ENCODE assay signal across 8 mouse cellular contexts in genomic region chr4:135872589-135873391, GRCm38 (mm10). TPM values are rescaled to one million over a fixed set of nuclear protein-coding genes. Genes with fewer than 3 reads are reported as not detected.
DNase-seq lines count a peak whose midpoint lies in the region; ATAC-seq and TF ChIP-seq lines count a peak whose summit lies in the region.

No protein-coding gene starts in this region.

- DNase-seq in liver, adult 2 months (ENCODE audit: extremely low read depth, low read depth, low spot score) = peak; percentile 47
- no peak for DNase-seq in liver
- peak; percentile 47 for DNase-seq in hindbrain, embryonic 11.5 days (ENCODE audit: low spot score)
- no peak for DNase-seq in midbrain, embryonic 14.5 days
- no peak for DNase-seq in left cerebral cortex, adult 18-20 months (ENCODE audit: low spot score in 2 of 2)
- no peak for DNase-seq in gastrocnemius, postnatal 14 days

- H3K9ac ChIP-seq in liver, adult 2 months (ENCODE audit: low read depth, low read length) = peak overlapping the region; percentile 95
- peak overlapping the region; percentile 84 for H3K9ac ChIP-seq in hindbrain, embryonic 11.5 days (ENCODE audit: low read depth, low read length)
- H3K9ac ChIP-seq in midbrain, embryonic 14.5 days (replicated peaks; ENCODE audit: low read length) = peak overlapping the region; percentile 74

- peaks cover 24% of the 10 kb centered on the region for H3K36me3 ChIP-seq in liver, adult 2 months (ENCODE audit: control insufficient read depth, insufficient read depth, low read length)
- no peaks in the 10 kb centered on the region for H3K36me3 ChIP-seq in hindbrain, embryonic 11.5 days (ENCODE audit: control insufficient read depth, insufficient read depth, low read length)
- peaks cover 23% of the 10 kb centered on the region for H3K36me3 ChIP-seq in midbrain, embryonic 14.5 days (ENCODE audit: control insufficient read depth, insufficient read depth, low read length)

- WGBS in liver, adult 2 months = 6% methylated on average over 17 of the region's 17 CpGs
- WGBS in hindbrain, embryonic 11.5 days = 14% methylated on average over 17 of the region's 17 CpGs
- 8% methylated on average over 17 of the region's 17 CpGs for WGBS in midbrain, embryonic 14.5 days

- no peaks in the 10 kb centered on the region for H3K27me3 ChIP-seq in liver, adult 2 months (ENCODE audit: control insufficient read depth, insufficient read depth, low read length)
- H3K27me3 ChIP-seq in hindbrain, embryonic 11.5 days (ENCODE audit: control insufficient read depth, insufficient read depth, low read length) = no peaks in the 10 kb centered on the region
- no peaks in the 10 kb centered on the region for H3K27me3 ChIP-seq in midbrain, embryonic 14.5 days (ENCODE audit: control insufficient read depth, insufficient read depth, low read length)

- no peak for TF ChIP-seq CTCF in liver, adult 2 months (IDR thresholded peaks at IDR 0.05; ENCODE audit: low read depth, low read length)
- TF ChIP-seq CTCF in bone marrow macrophage, adult 2 months (IDR thresholded peaks at IDR 0.05; ENCODE audit: low read depth, low read length) = no peak

- H3K4me2 ChIP-seq in hindbrain, embryonic 11.5 days (replicated peaks; ENCODE audit: low read depth, low read length) = peak overlapping the region; percentile 68
- peak overlapping the region; percentile 67 for H3K4me2 ChIP-seq in midbrain, embryonic 14.5 days (ENCODE audit: low read length)

- TF ChIP-seq POLR2A in liver, adult 2 months (IDR thresholded peaks at IDR 0.05; ENCODE audit: extremely low read depth, insufficient read depth, low read length) = no peak
- TF ChIP-seq POLR2A in bone marrow macrophage, adult 2 months (IDR thresholded peaks at IDR 0.05; ENCODE audit: borderline replicate concordance, low read depth, low read length) = no peak

- H3K9me3 ChIP-seq in hindbrain, embryonic 11.5 days (ENCODE audit: control insufficient read depth, low read length) = no peaks in the 10 kb centered on the region
- H3K9me3 ChIP-seq in midbrain, embryonic 14.5 days (ENCODE audit: control insufficient read depth, low read length) = no peaks in the 10 kb centered on the region

- H3K79me2 ChIP-seq in liver, adult 2 months (ENCODE audit: control insufficient read depth, insufficient read depth, low read length) = peaks cover 4% of the 10 kb centered on the region; the same call in 1 of the 2 replicates

- peak overlapping the region; percentile 92 for H3K27ac ChIP-seq in liver, adult 2 months (replicated peaks; ENCODE audit: insufficient read depth, low read depth, low read length)
- peak overlapping the region; percentile 100 for H3K27ac ChIP-seq in bone marrow macrophage, adult 2 months (ENCODE audit: insufficient read depth, low read depth, low read length)
- peak overlapping the region; percentile 99 for H3K27ac ChIP-seq in hindbrain, embryonic 11.5 days (ENCODE audit: low read depth, low read length)
- H3K27ac ChIP-seq in midbrain, embryonic 14.5 days (replicated peaks; ENCODE audit: low read depth, low read length) = peak overlapping the region; percentile 94

- ATAC-seq in hindbrain, embryonic 11.5 days (ENCODE audit: low FRiP score) = no peak
- ATAC-seq in midbrain, embryonic 14.5 days (ENCODE audit: low FRiP score, low TSS enrichment) = no peak
- no peak for ATAC-seq in cerebellum, adult (ENCODE audit: insufficient number of reproducible peaks, low FRiP score, low TSS enrichment)

- H3K4me1 ChIP-seq in liver, adult 2 months (ENCODE audit: control insufficient read depth, insufficient read depth, low read length) = peaks cover 32% of the 10 kb centered on the region
- peaks cover 26% of the 10 kb centered on the region for H3K4me1 ChIP-seq in bone marrow macrophage, adult 2 months (ENCODE audit: control insufficient read depth, insufficient read depth, low read length)
- peaks cover 10% of the 10 kb centered on the region for H3K4me1 ChIP-seq in hindbrain, embryonic 11.5 days (replicated peaks; ENCODE audit: control insufficient read depth, insufficient read depth, low read length)
- H3K4me1 ChIP-seq in midbrain, embryonic 14.5 days (ENCODE audit: control insufficient read depth, insufficient read depth, low read length) = peaks cover 47% of the 10 kb centered on the region

- H3K4me3 ChIP-seq in liver, adult 2 months (ENCODE audit: insufficient read depth, low read depth, low read length) = peak overlapping the region; percentile 78
- peak overlapping the region; percentile 94 for H3K4me3 ChIP-seq in bone marrow macrophage, adult 2 months (ENCODE audit: insufficient read depth, low read length)
- H3K4me3 ChIP-seq in hindbrain, embryonic 11.5 days (ENCODE audit: low read depth, low read length) = peak overlapping the region; percentile 76
- H3K4me3 ChIP-seq in midbrain, embryonic 14.5 days (replicated peaks; ENCODE audit: low read depth, low read length) = peak overlapping the region; percentile 68

- intact Hi-C loops in gastrocnemius, postnatal 14 days (cut with DNase I; ENCODE audit: low total_unique reads) = no loop called here

RNA-seq across cellular contexts. Expression of gene Pnrc2, which starts 0.9 kb away (rescaled TPM):
- total RNA-seq in liver, adult 2 months (2014; rRNA removed) = 37.3 and 56.5 TPM in 2 replicates
- 6.7 and 12.2 TPM in 2 replicates for polyA plus RNA-seq in liver, adult 2 months (2012; rRNA removed)
- 126 and 135 TPM in 2 replicates for polyA plus RNA-seq in bone marrow macrophage, adult 2 months (2012; ENCODE audit: insufficient read depth, insufficient read length, missing spikeins)
- polyA plus RNA-seq in hindbrain, embryonic 11.5 days (2014; fragmentation: Nextera tagmentation; extraction: Ambion mirVana) = 213 and 226 TPM in 2 replicates
- 90.8 and 122 TPM in 2 replicates for polyA plus RNA-seq in midbrain, embryonic 14.5 days (2014; fragmentation: Nextera tagmentation; extraction: Ambion mirVana)
- 10 to 100 TPM; 39.6 to 52.7 TPM for total RNA-seq in left cerebral cortex, adult 18-20 months (2021)
- 10 to 100 TPM; 44.3 to 59.3 TPM for total RNA-seq in gastrocnemius, postnatal 14 days (2021)

RNA-seq across cellular contexts. Expression of gene Srsf10, which starts 17.2 kb away (rescaled TPM):
- 32.9 and 37.0 TPM in 2 replicates for total RNA-seq in liver, adult 2 months (2014; rRNA removed)
- polyA plus RNA-seq in liver, adult 2 months (2012; rRNA removed) = 31.3 and 36.4 TPM in 2 replicates
- 82.1 and 98.0 TPM in 2 replicates for polyA plus RNA-seq in bone marrow macrophage, adult 2 months (2012; ENCODE audit: insufficient read depth, insufficient read length, missing spikeins)
- 390 and 420 TPM in 2 replicates for polyA plus RNA-seq in hindbrain, embryonic 11.5 days (2014; fragmentation: Nextera tagmentation; extraction: Ambion mirVana)
- polyA plus RNA-seq in midbrain, embryonic 14.5 days (2014; fragmentation: Nextera tagmentation; extraction: Ambion mirVana) = 247 and 266 TPM in 2 replicates
- total RNA-seq in left cerebral cortex, adult 18-20 months (2021) = 10 to 100 TPM; 72.3 to 76.1 TPM
- 10 to 100 TPM; 30.9 to 33.0 TPM for total RNA-seq in gastrocnemius, postnatal 14 days (2021)

RNA-seq across cellular contexts. Expression of gene Cnr2, which starts 22.4 kb away (rescaled TPM):
- total RNA-seq in liver, adult 2 months (2014; rRNA removed) = 3.0 and 3.9 TPM in 2 replicates
- polyA plus RNA-seq in liver, adult 2 months (2012; rRNA removed) = 1.4 and 2.1 TPM in 2 replicates
- polyA plus RNA-seq in bone marrow macrophage, adult 2 months (2012; ENCODE audit: insufficient read depth, insufficient read length, missing spikeins) = 17.3 and 18.8 TPM in 2 replicates
- polyA plus RNA-seq in hindbrain, embryonic 11.5 days (2014; fragmentation: Nextera tagmentation; extraction: Ambion mirVana) = 0.08 and 0.47 TPM in 2 replicates
- polyA plus RNA-seq in midbrain, embryonic 14.5 days (2014; fragmentation: Nextera tagmentation; extraction: Ambion mirVana) = 0.17 TPM in 1 of 2 replicates, not detected in the other
- not detected for total RNA-seq in left cerebral cortex, adult 18-20 months (2021)
- under 1 TPM; 0.47 to 0.60 TPM for total RNA-seq in gastrocnemius, postnatal 14 days (2021)

RNA-seq across cellular contexts. Expression of gene Fuca1, which starts 47.7 kb away (rescaled TPM):
- total RNA-seq in liver, adult 2 months (2014; rRNA removed) = 45.7 and 46.4 TPM in 2 replicates
- 54.9 and 58.7 TPM in 2 replicates for polyA plus RNA-seq in liver, adult 2 months (2012; rRNA removed)
- 418 and 432 TPM in 2 replicates for polyA plus RNA-seq in bone marrow macrophage, adult 2 months (2012; ENCODE audit: insufficient read depth, insufficient read length, missing spikeins)
- 44.5 and 50.4 TPM in 2 replicates for polyA plus RNA-seq in hindbrain, embryonic 11.5 days (2014; fragmentation: Nextera tagmentation; extraction: Ambion mirVana)
- polyA plus RNA-seq in midbrain, embryonic 14.5 days (2014; fragmentation: Nextera tagmentation; extraction: Ambion mirVana) = 57.4 and 62.7 TPM in 2 replicates
- total RNA-seq in left cerebral cortex, adult 18-20 months (2021) = 10 to 100 TPM; 33.6 to 36.5 TPM
- total RNA-seq in gastrocnemius, postnatal 14 days (2021) = 10 to 100 TPM; 20.6 to 27.8 TPM

Comparison
In these comparisons a context has a peak if more than half of its experiments do, and no peak if none do; other contexts are left out.
1. DNase-seq: peak in liver, adult 2 months (single experiment) and hindbrain, embryonic 11.5 days (single experiment); none in liver (single experiment), midbrain, embryonic 14.5 days (single experiment), left cerebral cortex, adult 18-20 months (0 of 2) and gastrocnemius, postnatal 14 days (single experiment).
2. Peak in every context shown above with its lines, with median percentiles within 50 percentile points of each other: H3K27ac ChIP-seq, H3K4me3 ChIP-seq and H3K9ac ChIP-seq.